Mouse (Mus musculus) gastrocnemius, adult 2 months (tissue): ENCODE measurements at regions not wholly inside any gene's neighbourhood (a gene's known extent, or its start where the extent isn't known, plus 50 kb on each side); places are given as distances from the start of the nearest gene placed in this dataset.

Source experiments
- DNase-seq: peaks from one replicate; pipeline ENCODE4 v3.0.0; 2022
- H3K27ac ChIP-seq: fragments of 200-600 bp; 2 replicates; pipeline ENCODE4 v1.8.1; 2022; ENCODE audit warnings: mild to moderate bottlenecking
- H3K4me3 ChIP-seq: fragments of 200-600 bp; 2 replicates; pipeline ENCODE4 v1.8.1; 2022; ENCODE audit warnings: mild to moderate bottlenecking, moderate library complexity
- CTCF ChIP-seq: fragments of 200-600 bp; IDR thresholded peaks from 2 replicates; pipeline ENCODE4 v1.8.1; 2022; ENCODE audit warnings: antibody characterized with exemption, mild to moderate bottlenecking, moderate library complexity
- intact Hi-C: fragments of 180-260 bp; cut with DNase I; formaldehyde crosslinking; loops from one replicate; pipeline ENCODE4 v1.15.1; 2025

GRCm38 (mm10) chr3:68814011-68814690 lies 55.2 kb upstream of the 1110032F04Rik start:
- intact Hi-C loops = no loop called here
- DNase-seq = no peak
- Histone ChIP-seq H3K4me3 (no peak overlapping the region), H3K27ac (no peak overlapping the region)
- TF ChIP-seq CTCF = no peak

- no peak for TF ChIP-seq CTCF
- DNase-seq = no peak
- no peak overlapping the region for H3K4me3 ChIP-seq
- no peak overlapping the region for H3K27ac ChIP-seq
- intact Hi-C loops = no loop called here
Measured at GRCm38 (mm10) chr3:68815621-68816020, 53.8 kb upstream of the 1110032F04Rik start.

GRCm38 (mm10) chr3:68817321-68817720 lies 52.1 kb upstream of the 1110032F04Rik start:
- intact Hi-C loops = no loop called here
- Histone ChIP-seq H3K4me3 (no peak overlapping the region), H3K27ac (no peak overlapping the region)
- DNase-seq = no peak
- TF ChIP-seq CTCF = no peak
